Mouse (Mus musculus) gastrocnemius, postnatal 36 days (tissue): Measurements from ENCODE around the gene Cdc42bpb. TPM values are rescaled to one million over a fixed set of nuclear protein-coding genes. Genes with fewer than 3 reads are reported as not detected.

ENCODE experiments used
- DNase-seq, 2 experiments: peaks; one replicate each; pipeline ENCODE4 v3.0.0; 2022
- intact Hi-C: fragments of 180-260 bp; cut with DNase I; formaldehyde crosslinking; loops from one replicate; pipeline ENCODE4 v1.15.1; 2025
- total RNA-seq, 2 experiments: library from RNA; stranded (reverse); gene quantifications; 2 replicates each; pipeline ENCODE4 v1.2.3; 2021

Gene Cdc42bpb
- total RNA-seq, 2 experiments from 2014 or later: 18.6 to 18.7 TPM

DNA sequence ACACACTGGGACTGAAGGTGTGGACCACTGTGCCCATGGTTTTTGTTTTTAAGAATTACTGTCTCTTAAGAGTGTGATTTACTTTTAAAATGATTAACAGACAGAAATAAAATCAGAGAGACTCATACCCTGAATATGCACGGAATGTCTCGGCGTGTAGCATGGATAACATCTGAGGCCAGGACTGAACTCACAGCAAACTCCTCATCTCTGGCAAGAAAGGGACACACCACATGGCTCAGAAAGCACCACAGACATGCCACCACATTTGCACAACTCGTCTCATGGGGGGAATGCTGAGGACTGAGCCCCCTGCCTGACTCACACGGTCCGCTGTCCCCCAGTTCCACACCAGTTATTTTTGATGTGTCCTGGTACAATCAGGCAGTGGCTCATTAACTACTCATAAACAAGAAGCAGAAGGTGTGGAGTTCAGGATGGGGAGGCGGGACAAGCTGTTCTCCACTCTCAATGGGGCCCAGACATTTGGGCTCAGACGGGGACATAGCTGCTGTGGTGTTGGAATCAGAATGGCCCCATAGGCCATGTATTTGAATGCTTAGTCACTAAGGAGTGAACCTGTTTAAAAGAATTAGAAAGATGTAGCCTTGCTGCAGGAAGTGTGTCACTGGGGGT, 73.7 kb downstream of the Cdc42bpb start:
- intact Hi-C loops: no loop called here
- DNase-seq: no peak

DNA sequence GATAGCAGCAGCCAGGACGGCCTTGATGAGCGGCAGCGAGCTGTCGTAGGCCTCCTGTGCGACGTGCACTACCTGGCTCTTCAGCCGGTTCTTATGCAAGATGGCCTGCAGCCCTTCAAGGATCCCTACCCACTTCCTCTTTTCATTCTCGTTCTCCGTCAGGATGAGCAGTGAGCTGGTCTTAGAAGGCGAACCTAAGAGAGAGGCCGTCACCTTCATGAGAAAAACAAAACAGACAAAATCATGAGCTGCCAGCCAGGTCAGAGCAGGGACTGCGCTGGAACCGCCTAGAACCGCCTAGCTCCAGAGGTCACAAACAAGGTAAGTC, 75.5 kb downstream of the Cdc42bpb start:
- intact Hi-C loops: no loop called here
- no peak for DNase-seq

GRCm38 (mm10) chr12:111301322-111302017, 76.0 kb downstream of the Cdc42bpb start:
- intact Hi-C loops: no loop called here

DNA sequence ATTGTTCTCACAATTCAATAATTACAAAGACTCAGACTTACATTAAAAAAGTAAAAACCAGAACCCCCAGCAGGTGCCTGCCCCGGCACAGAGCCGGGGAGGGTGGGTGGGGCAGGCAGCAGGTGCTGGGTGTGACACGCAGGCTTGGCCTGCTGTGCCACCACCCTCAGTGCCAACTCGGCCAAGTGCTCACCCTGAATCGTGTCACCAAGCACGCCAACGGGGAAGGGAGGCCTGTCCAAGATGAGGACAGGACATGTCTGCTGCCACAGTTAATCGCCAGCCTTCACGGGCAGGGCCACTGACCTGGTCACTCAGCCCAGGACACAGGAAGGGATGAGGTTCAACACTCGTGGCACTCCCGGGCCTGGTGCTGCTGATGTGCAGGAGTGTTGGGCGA, 84.5 kb downstream of the Cdc42bpb start:
- DNase-seq: peak in 1 of 2 experiments; percentile 57

More at GRCm38 (mm10) chr12:111301322-111302017, 76.0 kb downstream of the Cdc42bpb start:
- no peak for DNase-seq

DNA sequence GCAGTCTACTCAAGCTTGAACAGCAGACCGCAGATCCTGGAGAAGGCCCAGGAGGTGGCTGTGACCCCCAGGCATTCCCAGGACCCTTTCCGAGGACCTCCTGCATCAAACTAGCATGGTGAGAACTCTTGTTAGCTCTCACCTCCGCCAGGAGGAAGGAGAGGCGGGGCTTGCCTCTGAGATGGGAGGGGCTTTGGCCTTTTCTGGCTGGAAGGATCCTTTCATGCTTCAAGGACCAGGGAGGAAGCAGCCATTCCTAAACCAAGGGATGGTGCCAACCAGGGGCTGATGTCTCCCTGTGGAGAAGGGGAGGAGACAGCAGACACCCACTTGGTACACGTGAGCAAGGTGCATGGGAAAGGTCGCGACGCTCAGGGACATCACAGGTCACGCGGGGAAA, 93.0 kb downstream of the Cdc42bpb start:
- intact Hi-C loops: no loop called here
- no peak for DNase-seq

More for the DNA sequence above, 84.5 kb downstream of the Cdc42bpb start:
- intact Hi-C loops: no loop called here

- no peak for DNase-seq
- intact Hi-C loops: no loop called here
Measured at GRCm38 (mm10) chr12:111283573-111283972, 93.9 kb downstream of the Cdc42bpb start.

DNA sequence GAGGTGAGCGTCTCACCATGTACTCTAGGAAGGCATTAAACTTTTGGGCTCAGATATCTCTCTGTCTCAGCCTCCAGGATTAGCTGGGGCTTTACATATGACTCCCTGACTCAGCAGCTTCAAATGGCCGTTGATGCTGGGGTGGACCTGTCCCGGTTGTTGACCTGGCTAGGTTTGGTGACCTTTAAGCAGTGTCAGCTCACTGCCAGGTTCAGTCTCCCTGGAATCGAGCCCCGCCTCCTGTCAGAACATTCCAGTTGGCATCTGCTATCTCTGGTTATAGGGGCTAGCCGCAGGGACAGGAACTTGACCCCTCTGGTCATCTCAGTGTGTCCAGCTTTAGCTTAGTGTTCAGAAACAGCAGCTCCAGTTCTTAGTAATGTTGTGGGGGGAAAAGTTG, 101.1 kb downstream of the Cdc42bpb start:
- intact Hi-C loops: no loop called here
- DNase-seq: peak; percentile 21 to 30

GRCm38 (mm10) chr12:111275150-111275841, 102.2 kb downstream of the Cdc42bpb start:
- DNase-seq: peak; percentile 3 to 11
- intact Hi-C loops: no loop called here

DNA sequence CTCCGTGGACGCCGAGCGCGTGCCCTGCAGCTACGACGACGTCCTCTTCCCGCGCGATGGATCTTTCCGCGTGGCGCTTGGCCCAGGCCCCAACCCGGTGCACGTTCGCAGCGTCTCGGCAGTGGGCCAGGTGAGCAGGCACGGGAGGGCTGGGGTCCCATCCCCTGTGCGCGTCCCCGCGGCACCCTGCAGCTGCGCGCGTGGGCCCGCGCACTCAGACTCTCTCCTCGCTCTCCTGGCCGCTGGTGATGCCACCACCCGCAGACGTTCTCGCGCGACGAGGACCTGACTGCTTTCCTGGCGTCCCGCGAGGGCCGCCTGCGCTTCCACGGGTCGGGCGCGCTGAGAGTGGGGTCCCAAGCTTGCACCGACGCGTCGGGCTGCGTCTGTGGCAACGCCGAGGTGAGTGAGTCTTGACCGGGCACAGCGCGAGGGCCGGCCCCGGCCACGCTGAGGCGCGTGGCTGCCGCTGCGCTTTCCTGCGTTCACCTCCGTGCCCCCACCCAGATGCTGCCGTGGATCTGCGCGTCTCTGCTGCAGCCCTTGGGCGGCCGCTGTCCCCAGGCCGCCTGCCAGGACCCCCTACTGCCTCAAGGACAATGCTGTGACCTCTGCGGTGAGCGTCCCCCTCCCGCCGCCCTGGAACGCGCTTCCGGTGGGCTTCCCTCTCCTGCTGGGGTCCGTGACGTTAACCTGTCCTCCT, 102.9 kb downstream of the Cdc42bpb start:
- DNase-seq: no peak
- intact Hi-C loops: loop anchor here (5.0 kb wide), 1 partner anchor 138 kb away; no protein-coding TSS in a partner anchor

- DNase-seq: no peak
- intact Hi-C loops: loop anchor here (5.0 kb wide), 1 partner anchor 138 kb away; no protein-coding TSS in a partner anchor
Measured at GRCm38 (mm10) chr12:111274006-111274405, 103.5 kb downstream of the Cdc42bpb start.

DNA sequence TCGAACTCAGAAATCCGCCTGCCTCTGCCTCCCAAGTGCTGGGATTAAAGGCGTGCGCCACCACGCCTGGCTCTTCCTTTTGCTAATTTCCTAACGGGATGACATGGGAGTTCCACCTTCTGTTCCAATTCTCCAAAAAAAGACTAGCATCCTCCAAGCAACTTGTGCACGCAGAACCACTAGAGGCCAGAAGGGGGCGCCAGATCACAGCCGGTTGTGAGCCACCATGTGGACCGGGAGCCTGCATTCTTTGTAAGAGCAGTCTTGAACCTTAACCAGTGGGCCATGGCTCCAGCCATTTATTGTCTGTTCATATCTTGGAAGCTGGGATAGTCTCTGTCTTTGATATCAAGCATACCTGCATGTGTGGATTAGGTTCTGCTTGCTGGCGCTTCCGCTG, 105.1 kb downstream of the Cdc42bpb start:
- intact Hi-C loops: loop anchor here (5.0 kb wide), 1 partner anchor 140 kb away; no protein-coding TSS in a partner anchor
- DNase-seq: peak; percentile 60 to 69

- DNase-seq: no peak
- intact Hi-C loops: loop anchor here (5.0 kb wide), 1 partner anchor 140 kb away; no protein-coding TSS in a partner anchor
Measured at GRCm38 (mm10) chr12:111271966-111272365, 105.6 kb downstream of the Cdc42bpb start.

DNA sequence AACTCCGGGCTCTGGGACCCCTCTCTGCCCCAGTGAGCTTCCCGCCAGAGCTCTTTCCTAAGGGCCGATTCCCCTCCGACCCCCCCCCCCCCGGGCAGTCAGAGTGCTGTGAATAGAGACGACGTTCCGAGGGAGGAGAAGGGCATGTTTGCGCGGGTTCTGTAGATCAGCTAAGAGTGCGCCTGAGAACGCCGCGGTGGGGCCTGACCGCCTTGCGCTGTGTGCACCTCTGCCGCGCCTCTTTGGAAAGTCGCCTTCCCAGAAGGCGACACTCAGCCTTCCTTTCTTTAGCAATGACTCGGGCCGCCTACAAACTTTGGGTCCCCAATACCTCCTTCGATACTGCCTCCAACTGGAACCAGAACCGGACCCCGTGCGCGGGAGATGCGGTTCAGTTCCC, 106.1 kb downstream of the Cdc42bpb start:
- intact Hi-C loops: loop anchor here (5.0 kb wide), 1 partner anchor 141 kb away; no protein-coding TSS in a partner anchor
- no peak for DNase-seq

- intact Hi-C loops: loop anchor here (5.0 kb wide), 1 partner anchor 142 kb away; no protein-coding TSS in a partner anchor
- DNase-seq: no peak
Measured at GRCm38 (mm10) chr12:111270629-111271277, 106.8 kb downstream of the Cdc42bpb start, which contains the start of gene Amn. Gene Amn (plus strand): TSS chr12:111271095.

DNA sequence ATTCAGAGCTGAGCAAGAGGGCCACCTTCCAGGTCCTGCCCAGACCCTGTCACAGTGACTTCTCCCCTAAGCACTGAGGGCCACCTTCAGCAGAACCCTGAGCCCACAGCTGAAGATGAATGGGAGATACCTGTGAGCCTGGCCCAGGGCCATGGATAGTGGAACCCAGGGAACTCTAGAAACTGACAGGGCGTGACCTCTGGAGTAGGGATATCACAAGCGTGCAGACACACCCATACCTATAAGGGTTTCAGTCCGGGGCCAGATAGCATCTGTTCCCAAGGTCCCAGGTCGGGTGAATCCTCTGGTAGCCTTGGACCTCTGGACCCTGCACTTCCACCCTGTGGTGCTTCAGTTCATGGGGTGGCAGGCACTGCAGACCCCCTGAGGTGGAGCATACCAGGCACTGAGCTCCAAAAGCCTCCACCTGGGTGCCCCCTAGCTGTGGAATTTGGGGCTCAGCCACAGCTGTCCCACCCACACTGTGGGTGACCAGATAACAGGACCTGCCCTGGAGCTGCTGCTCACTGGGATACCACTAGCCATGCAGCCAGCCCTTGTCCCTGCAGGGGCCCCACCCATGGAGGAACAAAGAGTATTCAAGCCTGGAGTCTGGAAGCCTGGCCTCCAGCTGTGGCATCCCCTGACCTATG, 109.7 kb downstream of the Cdc42bpb start:
- no peak for DNase-seq
- intact Hi-C loops: no loop called here

DNA sequence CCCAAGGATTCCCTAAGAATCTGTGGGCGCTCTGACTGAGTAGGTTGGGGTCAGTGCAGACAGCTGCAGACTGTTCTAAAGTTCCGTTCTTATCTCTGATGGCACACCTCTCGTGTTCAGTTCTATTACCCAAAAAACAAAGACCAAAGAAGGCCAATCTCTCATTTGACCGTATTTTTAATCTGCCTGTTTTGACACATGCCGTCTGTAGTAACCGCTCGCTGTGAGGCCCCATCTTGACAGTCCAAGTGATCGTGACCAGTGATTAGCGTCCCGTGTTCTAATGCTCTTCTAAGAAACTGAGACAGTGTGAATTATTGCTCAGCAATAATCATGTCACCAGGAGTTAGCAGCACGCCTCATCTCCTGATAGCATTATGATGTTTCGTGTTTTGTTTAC, 110.9 kb downstream of the Cdc42bpb start:
- DNase-seq: no peak
- intact Hi-C loops: no loop called here

DNA sequence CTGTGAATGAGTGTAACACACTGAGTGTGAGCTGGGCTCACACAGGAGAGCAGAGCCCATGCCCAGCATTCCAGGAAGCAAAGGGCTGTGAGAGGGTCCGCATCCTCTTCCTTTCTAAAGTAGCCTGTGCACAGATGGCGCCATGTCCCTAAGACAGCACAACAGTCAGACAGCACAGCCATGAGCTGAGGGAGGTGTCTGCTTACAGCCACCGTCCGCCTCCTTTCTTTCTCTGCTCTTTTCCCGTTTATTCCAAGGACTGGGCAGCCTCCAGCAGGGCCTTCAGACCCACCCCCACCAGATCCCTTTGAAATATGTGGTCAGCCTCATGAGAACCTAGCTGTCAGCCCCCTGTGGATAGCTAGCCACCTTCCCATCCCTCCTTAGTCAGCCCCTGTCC, 112.3 kb downstream of the Cdc42bpb start:
- intact Hi-C loops: no loop called here
- DNase-seq: no peak

DNA sequence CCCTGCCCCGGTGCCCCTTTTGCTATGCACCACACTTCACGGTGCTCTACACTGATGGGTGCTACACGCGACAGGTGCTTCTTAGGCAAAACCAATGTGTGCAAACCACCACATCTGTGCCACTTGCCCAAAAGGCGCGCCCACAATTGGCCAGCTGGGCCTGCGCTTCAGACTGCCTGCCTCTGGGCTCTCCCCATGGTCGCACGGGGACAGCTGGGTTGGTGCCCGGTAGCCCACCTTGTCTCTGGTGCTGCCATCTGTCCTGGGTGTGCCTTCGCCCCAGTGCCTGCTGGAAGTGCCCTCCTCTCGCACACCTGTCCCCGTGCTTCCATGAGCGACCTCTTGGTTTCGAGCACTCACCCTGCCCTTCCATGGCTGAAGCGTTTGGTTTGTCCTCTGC, 113.9 kb downstream of the Cdc42bpb start:
- DNase-seq: no peak
- intact Hi-C loops: no loop called here

GRCm38 (mm10) chr12:111251227-111251626, 126.3 kb downstream of the Cdc42bpb start:
- DNase-seq: no peak
- intact Hi-C loops: no loop called here

- intact Hi-C loops: no loop called here
- DNase-seq: no peak
Measured at GRCm38 (mm10) chr12:111250116-111250515, 127.4 kb downstream of the Cdc42bpb start.
